Mouse (Mus musculus): ENCODE results near the gene Nbas.

The Nbas gene

DNA sequence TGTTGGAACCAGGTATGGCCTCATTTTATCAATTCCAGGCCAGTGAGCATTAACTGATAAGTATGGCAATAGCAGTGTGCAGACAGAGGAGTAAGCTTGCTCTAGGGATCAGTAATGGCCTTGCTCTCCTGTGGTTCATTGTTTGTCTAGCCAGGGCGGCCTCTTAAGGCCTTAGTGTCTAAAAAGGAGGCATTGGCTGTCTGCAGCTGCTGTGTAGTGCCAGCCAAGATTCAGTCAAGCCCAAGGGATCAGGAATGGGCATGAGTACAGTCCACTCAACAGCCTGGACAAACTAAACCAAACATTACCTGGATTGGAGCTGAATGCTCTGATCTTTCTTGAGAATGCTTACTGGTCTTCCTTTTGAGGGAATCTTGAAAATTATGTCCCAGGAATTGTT is 120.7 kb downstream of the Nbas start:
- DNase-seq (ENCODE audit: low read depth, low spot score) = no peak

DNA sequence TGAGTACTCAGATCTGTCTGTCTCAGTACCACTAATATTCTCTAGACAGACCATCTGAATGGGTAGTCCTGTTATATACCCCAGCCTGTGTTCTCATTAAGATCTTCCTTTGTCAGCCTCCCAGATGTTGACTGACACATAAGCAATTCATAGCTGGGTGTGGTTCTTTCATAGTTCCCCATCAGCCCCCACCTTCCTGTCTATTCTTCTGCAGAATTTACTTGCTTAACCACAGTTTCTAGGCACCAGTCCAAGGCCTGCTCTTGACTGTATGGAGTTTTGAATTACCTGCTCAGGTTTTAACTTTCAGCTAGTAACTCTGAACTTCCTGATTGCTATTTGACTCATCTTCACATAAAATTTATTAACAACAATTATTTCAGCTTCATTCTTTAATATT is 141.3 kb downstream of the Nbas start:
- DNase-seq (ENCODE audit: low read depth, low spot score) = no peak

DNA sequence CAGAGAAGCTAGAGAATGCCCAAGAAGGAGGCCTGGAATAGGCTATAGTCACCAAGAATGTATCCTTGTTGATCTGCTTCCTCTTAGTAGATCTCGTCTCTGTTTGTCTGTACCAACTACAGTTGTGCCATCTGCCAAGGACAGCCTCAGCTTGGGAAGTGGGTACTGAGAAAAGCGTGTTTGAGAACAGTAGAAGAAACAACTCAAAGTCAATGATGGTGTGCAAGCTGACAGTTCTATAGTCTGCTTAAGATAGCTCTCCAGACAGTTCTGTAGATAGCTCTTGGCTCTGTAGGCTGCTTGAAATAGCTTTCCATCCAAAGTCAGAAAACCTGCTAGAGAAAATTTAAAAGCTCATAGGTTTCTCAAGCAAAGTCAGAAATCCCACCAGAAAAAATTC is 149.7 kb downstream of the Nbas start:
- no peak for DNase-seq (ENCODE audit: low read depth, low spot score)

DNA sequence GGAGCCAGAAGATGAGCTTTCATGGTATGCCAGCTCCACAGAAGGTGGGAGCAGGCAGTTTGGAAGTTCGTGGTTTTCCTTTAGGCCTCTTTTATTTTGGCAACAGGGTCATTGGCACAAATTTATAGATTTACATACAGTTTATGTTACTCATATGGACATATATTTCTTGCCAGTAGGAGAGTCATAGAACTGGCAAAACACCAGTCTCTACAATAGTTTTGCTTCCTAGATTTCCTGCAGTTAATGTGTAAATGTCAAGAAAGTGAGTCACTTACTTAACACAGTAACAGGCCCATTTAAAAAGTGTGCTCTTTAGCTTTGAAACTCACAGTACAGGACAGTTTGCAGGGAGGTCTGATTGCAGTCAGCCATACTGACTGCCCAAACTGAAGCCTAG is 161.3 kb downstream of the Nbas start:
- no peak for DNase-seq (ENCODE audit: low read depth, low spot score)

DNA sequence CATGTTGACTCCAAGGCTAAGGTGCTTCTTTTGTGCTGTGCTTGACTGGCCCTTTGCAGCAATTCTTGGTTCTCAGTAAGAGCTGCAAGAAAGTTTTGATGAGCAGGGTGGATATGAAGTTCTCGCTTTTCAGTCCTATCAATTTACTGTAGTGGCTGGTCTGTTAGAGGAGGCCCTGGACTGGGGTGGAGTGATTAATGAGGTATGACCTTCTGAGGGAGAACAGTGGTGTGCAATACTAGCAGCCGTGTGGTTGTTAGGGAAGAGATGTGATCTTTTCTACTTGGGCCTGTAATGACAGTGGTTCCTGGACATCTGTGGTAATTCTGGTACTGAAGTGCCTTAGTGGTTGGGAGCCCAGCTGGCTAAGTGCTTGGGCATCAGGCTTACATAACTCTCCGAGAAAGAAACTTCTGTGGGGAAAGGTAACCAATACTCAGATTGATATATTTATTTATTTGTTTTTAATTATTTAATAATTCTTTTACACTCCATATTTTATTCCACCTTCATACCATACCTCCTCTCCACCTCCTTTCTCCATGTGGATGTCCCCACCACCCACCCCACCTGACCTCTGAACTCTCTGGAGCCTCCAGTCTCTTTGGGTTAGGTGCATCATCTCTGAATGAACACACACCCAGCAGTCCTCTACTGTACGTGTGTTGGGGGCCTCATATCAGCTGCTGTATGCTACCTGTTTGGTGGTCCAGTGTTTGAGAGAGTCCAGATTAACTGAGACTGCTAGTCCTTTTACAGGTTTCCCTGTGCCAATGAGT is 175.9 kb downstream of the Nbas start:
- no peak for DNase-seq (ENCODE audit: low read depth, low spot score)

DNA sequence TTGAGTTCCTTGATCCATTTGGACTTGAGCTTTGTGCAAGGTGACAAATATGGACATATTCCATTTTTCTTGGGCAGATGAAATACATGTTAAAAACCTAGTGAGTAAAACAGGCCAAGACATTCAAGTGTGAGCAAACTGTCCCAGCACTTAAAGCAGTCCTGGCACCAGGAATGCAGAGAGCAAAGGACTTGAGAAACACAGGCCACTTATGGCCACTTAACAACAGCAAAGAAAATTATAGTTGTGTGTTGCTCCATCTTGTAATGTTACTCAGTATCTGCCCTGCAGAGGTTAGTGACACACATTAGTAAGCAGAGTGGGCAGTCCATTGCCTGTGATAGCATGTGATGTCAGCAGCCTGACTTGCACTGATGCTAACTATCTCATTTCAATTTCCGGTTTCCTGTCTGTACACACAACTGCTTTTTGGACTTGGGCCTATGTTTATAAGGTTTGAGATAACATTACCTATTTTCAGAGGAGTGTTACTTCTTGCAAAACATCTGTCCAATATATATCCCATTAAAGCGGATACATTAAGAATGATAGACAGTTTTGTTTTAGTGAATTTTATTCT is 176.6 kb downstream of the Nbas start:
- DNase-seq (ENCODE audit: low read depth, low spot score) = no peak

DNA sequence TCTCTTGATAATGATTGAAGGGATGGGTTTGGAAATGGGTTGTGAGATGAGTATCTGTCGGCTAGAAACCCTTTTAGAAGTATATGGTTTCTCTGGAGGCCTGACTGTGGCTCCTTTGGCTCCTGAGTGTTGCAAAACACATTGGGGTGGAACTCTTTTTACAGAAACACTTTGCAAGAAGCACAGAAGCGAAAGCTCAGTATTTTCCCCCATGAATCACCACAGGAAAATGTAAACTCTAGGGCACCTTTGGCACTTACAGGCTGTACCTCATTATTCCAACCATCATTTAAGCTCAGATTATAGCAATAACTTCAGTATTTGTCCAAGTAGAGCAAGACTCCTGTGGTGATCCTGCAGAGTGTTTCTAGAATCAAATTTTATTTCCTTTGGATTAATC is 180.0 kb downstream of the Nbas start:
- no peak for DNase-seq (ENCODE audit: low read depth, low spot score)

DNA sequence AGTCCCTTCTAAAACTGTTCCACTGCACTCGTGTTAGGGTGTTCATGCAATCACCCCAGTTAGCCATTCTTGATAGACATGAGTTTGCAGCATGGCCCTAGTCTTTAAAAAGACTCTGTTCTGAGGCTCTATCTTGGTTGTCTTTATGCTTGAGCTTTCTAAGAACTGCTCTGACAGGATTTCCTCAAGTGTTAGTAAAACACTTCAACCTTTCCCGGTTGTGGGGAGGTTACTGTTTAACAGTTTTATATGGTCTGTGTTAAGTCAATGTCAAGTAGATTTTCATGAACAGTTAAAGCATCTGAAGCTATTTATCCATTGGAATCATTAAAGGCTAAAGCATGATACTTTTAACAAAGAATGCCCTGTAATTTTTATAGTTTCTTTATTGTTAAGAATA is 183.1 kb downstream of the Nbas start:
- DNase-seq (ENCODE audit: low read depth, low spot score) = no peak

DNA sequence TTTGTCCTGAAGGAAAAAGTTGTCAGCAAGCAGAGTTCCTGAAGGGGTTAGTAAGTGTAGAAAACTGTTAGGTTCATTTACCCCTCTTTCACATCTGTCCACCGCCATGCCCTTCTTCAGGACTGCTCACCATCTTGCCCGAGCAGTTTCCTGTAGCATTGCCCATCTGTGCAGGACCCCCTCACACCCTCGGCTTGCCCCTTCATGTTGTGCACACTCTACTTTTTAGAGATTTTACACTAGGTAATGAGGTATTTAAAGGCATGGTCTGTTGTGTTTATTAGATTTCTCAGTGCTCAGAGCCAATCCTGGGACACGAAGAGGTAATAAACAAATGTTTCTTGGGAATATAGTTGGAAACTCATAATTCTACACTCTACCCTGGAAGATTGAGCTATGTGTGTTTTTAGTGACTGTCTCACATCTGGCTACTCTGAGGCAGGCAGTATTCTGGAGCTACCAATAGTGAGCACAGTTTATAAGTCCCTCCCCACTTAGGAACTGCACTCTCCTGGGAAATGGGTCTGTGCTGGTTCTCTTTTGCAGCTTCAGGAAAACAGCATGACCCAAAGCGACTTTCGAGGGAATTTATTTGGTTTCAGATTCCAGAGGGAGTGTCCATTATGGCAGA is 191.4 kb downstream of the Nbas start:
- DNase-seq (ENCODE audit: low read depth, low spot score) = peak; percentile 13

DNA sequence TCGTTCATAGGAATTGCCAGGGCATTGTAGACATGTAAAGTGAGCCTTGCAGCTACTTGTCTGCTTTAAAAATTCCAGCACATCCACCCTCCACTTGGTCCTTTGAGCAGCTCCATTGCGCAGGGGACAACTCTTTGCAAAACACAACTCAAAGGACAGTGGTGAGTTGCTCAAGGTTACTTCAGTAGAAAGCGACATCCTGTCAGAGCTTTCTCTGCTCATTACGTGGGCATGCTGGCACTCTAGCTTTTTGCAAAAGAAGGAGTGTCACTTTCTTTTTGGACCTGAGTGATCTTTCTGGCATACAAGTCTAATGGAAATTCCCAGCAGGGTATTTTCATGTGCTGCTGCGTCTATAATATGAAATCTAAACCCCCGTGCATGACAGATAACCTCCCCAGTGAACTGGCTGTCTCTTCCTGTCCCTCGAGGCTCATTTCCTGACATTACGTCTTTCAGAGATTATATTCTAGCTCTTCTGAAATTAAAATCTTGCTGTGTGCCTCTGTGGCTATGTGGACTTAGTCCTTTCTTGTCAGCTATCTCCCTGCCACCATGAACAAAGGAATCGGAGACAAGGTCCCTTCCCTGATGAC is 192.7 kb downstream of the Nbas start:
- DNase-seq (ENCODE audit: low read depth, low spot score) = no peak

DNA sequence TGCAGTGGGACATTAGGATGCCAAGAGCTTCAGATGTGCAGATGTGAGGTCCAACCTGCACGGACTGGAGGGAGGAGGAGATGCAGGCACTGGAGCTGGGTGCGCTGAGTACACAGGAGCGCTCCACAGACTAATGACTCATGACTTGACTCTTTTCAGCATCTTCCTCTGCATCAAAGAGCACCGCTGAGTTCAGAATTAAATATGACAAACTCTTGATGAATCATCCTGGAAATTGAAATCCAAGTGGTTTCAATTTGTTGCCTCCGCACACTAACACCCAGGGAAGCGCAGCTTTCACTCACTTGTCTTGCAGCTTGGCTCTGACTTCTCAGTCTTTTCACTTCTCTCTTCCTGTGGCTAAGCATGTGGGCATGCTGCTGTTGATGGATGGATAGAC is 193.5 kb downstream of the Nbas start:
- no peak for DNase-seq (ENCODE audit: low read depth, low spot score)

DNA sequence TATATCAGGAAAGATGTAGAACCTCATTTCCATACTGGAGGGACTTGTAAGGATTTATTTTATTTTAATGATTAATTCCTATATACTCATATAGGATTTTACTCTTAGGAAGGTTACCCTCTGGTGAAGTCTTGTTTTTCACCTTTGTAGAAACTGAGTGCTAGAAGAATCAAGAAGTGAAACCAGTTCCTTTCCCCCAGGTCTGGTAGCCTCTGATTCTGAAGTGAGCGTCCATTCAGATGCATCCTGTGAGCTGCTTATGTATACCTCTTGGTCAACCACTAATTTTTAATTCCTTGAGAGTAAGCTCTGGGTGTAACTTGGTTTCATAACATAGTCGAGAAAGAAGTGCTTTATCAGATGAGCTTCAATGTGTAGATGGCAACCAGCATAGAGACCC is 196.6 kb downstream of the Nbas start:
- no peak for DNase-seq (ENCODE audit: low read depth, low spot score)

DNA sequence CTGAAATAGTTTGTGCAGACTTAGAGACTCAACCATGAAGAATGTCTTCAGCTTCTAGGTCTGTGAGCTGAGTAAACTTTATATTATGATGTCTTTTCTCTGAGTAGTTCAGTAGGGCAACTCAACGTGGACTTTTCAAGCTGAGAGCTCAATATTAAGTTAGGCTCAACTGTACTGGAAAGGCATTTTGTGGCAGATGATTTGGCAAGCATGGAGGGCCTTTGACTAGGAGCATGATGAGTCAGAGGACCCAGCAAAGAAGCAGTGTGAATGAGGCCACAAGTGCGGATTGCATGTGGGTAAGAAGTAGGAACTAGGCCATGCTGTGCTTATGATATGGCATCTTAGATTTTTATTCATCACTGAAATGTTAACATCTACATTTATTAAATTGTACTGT is 205.9 kb downstream of the Nbas start:
- DNase-seq (ENCODE audit: low read depth, low spot score) = no peak

DNA sequence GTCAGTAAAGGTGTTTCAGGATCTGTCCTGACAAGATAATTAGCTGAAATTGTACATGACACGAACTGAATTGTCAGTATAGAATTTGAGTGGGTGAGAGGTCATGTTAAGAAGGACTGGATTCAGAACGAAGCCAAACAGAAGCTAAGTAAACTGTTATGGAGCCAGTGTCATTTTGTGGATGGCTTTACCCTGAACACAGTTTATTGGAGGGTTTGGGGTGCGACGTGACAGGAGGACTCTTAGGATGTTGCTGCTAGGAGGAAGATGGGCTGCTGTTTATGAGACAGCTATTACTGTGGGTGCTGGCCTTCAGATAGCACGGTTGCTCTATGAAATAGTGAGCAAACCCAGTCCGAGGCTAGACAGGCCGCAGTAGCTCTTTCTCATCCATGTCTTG is 210.2 kb downstream of the Nbas start:
- DNase-seq (ENCODE audit: low read depth, low spot score) = no peak

DNA sequence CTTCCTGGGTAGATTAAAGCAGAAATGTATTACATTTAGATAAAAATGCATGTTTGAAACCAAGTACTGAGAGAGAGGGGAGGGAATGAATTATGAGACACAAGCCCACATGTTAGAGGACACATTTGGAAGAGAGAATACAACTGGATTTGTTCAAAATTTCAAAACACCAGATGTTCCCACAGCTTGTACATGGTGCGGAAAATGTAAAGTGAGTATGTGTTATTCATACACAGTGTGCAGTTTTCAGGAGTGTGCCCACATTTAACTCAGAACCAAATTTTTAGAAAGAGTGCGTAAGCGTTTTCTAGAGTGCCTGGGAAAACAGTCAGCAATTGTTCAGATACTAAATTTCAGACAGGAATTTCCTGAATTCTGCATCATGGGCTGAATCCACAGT is 217.3 kb downstream of the Nbas start:
- DNase-seq (ENCODE audit: low read depth, low spot score) = no peak

DNA sequence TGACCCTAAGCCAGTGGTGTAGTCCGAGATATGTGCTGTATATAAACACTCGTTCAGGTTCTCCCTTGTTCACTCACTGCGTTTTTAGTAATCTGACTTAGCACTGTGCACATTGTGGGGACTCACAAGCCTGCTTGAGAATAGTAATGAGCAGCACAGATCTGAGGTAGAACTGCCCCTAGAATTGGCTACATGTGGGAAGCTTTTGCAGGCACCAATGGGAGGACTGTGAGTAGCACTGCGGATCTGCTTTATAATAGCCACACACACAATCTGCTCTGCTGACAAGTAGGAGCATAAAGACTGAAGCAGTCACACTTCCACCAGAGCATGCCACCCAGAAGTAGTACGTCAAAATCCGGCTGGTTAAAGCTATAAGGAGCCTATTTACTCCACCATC is 228.3 kb downstream of the Nbas start:
- DNase-seq (ENCODE audit: low read depth, low spot score) = no peak

DNA sequence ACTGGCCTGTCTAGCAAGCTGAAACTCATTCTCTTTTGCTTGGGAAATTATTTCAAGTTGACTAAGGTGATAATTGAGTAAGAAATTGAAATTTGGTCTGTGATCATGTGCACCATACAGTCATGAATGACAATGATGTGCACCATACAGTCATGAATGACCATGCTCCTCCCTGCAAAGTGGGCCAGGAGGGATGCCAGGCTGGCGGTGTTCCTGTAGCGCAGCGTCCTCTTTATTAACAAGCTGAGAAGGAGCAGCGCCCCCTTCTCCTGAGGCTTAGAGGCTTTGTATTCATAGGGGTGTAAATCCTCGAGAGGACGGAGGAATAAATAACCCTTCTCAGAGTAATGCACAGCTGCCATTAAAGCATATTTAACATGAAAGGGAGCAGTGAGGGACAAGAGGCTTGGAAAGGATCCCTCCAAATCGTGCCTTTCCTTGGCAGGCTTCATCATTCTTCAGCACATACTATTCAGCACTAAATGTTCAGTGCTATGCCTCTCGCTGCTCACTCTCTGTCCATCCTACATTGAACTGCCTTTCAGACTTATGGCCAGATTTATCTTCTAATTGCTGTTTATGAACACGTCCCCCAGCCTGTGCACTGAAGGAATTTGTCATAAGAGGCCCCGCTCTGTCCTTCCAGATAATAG is 230.4 kb downstream of the Nbas start:
- DNase-seq (ENCODE audit: low read depth, low spot score) = no peak

DNA sequence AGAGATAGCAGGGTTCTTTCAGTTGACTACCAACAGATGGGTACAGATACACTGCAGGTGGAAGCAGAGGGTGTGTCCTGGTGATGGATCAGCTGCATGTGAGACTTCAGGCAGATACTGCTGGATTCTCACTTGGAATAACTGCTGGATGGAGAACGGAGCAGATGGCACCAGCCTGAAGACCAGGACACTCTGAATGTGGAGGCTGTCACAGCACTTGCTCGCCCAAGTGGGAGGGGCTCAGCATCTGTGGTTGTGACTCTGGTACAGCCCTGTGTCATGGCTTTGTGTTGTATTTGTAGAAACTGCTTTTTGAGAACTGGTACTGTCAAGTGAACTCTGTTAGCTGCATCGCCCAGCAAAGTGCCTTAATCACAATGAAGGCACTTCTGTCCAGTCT is 231.3 kb downstream of the Nbas start:
- no peak for DNase-seq (ENCODE audit: low read depth, low spot score)

DNA sequence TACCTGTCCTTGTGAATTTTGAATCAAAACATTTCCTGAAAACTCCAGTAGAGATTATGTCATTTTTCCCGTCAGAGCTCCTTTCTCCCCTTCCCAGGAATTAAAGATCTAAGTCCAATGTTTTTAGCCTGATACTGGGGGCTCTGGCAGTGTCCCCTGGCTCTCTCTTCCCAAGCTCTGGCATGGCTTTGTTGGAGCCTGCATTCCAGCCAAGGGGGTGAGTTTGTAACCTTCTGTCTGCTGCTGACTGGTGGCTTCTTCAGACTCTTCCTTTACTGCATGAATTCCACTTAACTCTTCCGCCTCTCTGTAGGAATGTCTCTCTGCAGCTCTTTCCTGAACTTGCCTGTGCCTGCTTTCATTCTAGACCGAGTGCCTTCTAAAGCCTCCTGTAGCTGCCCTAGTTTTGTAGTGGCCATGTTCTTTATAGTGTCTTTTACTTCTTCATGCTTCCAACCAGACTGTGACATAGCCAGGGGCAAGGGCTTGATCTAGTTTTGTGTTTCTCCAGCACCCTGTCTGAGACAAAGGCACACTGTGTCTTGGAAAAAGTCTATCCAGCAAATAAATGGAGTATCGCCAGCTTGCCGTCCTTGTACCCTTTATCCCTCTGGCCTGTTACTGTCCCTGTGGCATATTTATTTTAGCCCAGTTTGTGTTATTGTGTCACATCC is 236.0 kb downstream of the Nbas start:
- no peak for DNase-seq (ENCODE audit: low read depth, low spot score)

DNA sequence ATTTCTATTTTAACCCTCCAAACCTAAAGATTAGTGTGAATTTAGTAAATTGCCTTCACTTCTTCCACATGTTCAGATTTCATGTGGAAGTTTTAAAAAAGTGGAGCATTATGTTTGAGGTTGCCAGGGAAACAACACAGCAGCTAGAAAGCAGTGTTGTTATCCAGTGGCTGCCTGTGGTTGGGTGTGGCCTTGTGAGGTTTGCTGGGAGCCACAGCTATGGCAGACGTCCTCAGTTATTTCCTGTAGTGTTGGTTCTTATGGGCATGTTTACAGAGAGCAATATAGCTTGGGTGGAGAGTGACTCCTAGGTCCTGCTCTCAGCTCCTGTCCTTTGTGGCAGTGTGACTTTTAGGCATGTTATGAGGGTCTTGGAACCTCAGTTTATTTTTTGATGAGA is 249.1 kb downstream of the Nbas start:
- DNase-seq (ENCODE audit: low read depth, low spot score) = no peak

DNA sequence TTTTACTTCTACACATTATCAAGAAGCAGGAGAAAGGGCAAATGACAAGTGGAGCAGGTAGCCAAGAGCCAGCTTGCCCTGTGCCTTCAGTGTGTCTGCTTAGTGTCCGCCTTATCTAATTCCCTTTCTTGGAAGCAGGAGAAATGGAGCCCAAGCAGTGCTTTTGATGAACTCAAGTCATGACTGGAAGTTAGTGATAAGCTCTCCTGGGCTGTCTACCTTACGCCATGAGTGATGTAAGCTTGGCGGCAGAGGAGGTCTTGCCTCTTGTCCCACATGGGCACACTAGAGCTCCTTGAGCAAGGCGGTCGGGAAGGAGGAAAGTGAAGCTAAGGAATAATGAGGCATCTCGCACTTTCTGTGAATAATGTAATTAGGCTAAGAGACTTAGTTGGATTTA is 250.5 kb downstream of the Nbas start:
- no peak for DNase-seq (ENCODE audit: low read depth, low spot score)
